Mouse (Mus musculus): Measurements from ENCODE around the gene Wdr49. TPM values are rescaled to one million over a fixed set of nuclear protein-coding genes. Genes with fewer than 3 reads are reported as not detected.

The Wdr49 gene
- polyA plus RNA-seq, 1 experiment: not detected

DNA sequence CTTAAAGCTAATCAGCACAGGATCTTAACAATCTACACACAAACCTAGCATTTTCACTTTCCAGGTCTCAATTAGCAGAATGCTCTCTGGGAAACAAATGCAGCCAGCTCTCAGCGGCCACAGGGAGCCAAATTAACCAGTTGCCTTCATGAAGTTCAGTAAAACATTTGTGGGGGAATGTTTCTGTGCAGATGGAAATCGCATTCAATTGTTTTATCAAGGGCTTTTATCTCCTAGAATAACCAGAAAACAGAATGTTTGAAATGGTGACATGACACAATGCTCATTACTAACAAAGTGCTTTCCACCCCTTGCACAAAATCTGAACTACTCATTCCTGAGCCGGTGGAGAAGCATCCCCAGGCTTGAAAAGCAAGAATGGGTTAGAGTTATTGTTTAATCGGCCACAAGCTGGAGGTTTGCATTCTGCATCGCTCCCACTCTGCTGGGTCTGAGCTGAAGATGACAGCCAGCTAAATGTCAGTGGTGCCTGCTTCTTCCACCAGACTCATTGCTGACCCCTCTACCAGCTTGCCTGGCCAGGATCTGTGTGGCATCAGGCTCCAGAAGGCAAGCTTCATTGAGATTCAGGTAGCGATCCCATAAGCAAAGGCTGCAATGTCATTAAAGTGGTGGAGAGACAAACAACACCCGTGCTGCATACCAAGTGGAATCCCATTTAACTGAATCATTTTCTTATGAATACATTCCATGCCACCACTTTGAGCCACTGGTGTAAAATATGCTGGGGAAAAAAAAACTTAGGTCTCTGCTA lies 86.6 kb downstream of the Wdr49 start:
- TF ChIP-seq POLR2A (IDR thresholded peaks at IDR 0.05; ENCODE audit: control insufficient read depth, extremely low read depth, insufficient read depth, low read length, poor library complexity): no peak
- TF ChIP-seq CTCF (IDR thresholded peaks at IDR 0.05; ENCODE audit: borderline replicate concordance, control insufficient read depth, extremely low read depth, insufficient read depth, low read length, poor library complexity): no peak
- Histone ChIP-seq H3K4me1 (replicated peaks; ENCODE audit: control insufficient read depth, insufficient read depth, low read length) (no peaks in the 10 kb centered on the region), H3K36me3 (ENCODE audit: control insufficient read depth, insufficient read depth, low read length) (no peaks in the 10 kb centered on the region), H3K4me3 (ENCODE audit: control insufficient read depth, insufficient read depth, low read length) (no peak overlapping the region), H3K27ac (ENCODE audit: control insufficient read depth, insufficient read depth, low read length) (no peak overlapping the region), H3K27me3 (ENCODE audit: control insufficient read depth, insufficient read depth, low read length) (no peaks in the 10 kb centered on the region)
- 88% methylated on average over 7 of the region's 7 CpGs for WGBS
- no peak for DNase-seq

GRCm38 (mm10) chr3:75394487-75394886 lies 87.5 kb downstream of the Wdr49 start:
- TF ChIP-seq CTCF (IDR thresholded peaks at IDR 0.05; ENCODE audit: borderline replicate concordance, control insufficient read depth, extremely low read depth, insufficient read depth, low read length, poor library complexity) (no peak), POLR2A (IDR thresholded peaks at IDR 0.05; ENCODE audit: control insufficient read depth, extremely low read depth, insufficient read depth, low read length, poor library complexity) (no peak)
- H3K27me3 ChIP-seq (ENCODE audit: control insufficient read depth, insufficient read depth, low read length): no peaks in the 10 kb centered on the region
- H3K27ac ChIP-seq (ENCODE audit: control insufficient read depth, insufficient read depth, low read length): no peak overlapping the region
- H3K36me3 ChIP-seq (ENCODE audit: control insufficient read depth, insufficient read depth, low read length): no peaks in the 10 kb centered on the region
- H3K4me3 ChIP-seq (ENCODE audit: control insufficient read depth, insufficient read depth, low read length): no peak overlapping the region
- DNase-seq: no peak
- no peaks in the 10 kb centered on the region for H3K4me1 ChIP-seq (replicated peaks; ENCODE audit: control insufficient read depth, insufficient read depth, low read length)
- WGBS: 70% methylated on average over 3 of the region's 3 CpGs

DNA sequence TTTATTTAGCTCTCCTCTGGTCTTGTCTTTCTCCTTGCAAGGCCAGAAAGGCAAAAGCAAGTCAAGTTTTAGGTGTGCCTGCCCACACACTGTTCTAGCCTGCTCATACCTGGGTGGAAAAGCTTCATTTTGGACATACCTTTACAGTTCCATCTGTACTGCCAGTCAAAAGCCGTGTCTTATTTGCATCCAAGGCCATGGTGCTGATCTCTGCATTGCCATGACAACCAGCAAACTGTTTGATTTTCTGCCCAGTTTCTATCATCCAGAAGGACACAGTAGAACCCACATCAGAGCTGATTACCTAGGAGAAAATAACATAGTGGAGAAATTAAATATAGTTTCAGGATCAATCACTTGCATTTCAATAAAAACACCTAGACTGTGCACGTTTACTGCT lies 100.2 kb downstream of the Wdr49 start:
- Histone ChIP-seq H3K36me3 (ENCODE audit: control insufficient read depth, insufficient read depth, low read length) (no peaks in the 10 kb centered on the region), H3K4me1 (replicated peaks; ENCODE audit: control insufficient read depth, insufficient read depth, low read length) (no peaks in the 10 kb centered on the region), H3K27ac (ENCODE audit: control insufficient read depth, insufficient read depth, low read length) (no peak overlapping the region), H3K4me3 (ENCODE audit: control insufficient read depth, insufficient read depth, low read length) (no peak overlapping the region), H3K27me3 (ENCODE audit: control insufficient read depth, insufficient read depth, low read length) (no peaks in the 10 kb centered on the region)
- WGBS: 90% methylated on average over 2 of the region's 2 CpGs
- no peak for DNase-seq
- TF ChIP-seq POLR2A (IDR thresholded peaks at IDR 0.05; ENCODE audit: control insufficient read depth, extremely low read depth, insufficient read depth, low read length, poor library complexity) (no peak), CTCF (IDR thresholded peaks at IDR 0.05; ENCODE audit: borderline replicate concordance, control insufficient read depth, extremely low read depth, insufficient read depth, low read length, poor library complexity) (no peak)

GRCm38 (mm10) chr3:75353972-75354371 lies 128.0 kb downstream of the Wdr49 start:
- no peak overlapping the region for H3K27ac ChIP-seq (ENCODE audit: control insufficient read depth, insufficient read depth, low read length)
- H3K4me1 ChIP-seq (replicated peaks; ENCODE audit: control insufficient read depth, insufficient read depth, low read length): no peaks in the 10 kb centered on the region
- H3K4me3 ChIP-seq (ENCODE audit: control insufficient read depth, insufficient read depth, low read length): no peak overlapping the region
- no peaks in the 10 kb centered on the region for H3K36me3 ChIP-seq (ENCODE audit: control insufficient read depth, insufficient read depth, low read length)
- H3K27me3 ChIP-seq (ENCODE audit: control insufficient read depth, insufficient read depth, low read length): no peaks in the 10 kb centered on the region
- TF ChIP-seq CTCF (IDR thresholded peaks at IDR 0.05; ENCODE audit: borderline replicate concordance, control insufficient read depth, extremely low read depth, insufficient read depth, low read length, poor library complexity) (no peak), POLR2A (IDR thresholded peaks at IDR 0.05; ENCODE audit: control insufficient read depth, extremely low read depth, insufficient read depth, low read length, poor library complexity) (no peak)
- DNase-seq: no peak

DNA sequence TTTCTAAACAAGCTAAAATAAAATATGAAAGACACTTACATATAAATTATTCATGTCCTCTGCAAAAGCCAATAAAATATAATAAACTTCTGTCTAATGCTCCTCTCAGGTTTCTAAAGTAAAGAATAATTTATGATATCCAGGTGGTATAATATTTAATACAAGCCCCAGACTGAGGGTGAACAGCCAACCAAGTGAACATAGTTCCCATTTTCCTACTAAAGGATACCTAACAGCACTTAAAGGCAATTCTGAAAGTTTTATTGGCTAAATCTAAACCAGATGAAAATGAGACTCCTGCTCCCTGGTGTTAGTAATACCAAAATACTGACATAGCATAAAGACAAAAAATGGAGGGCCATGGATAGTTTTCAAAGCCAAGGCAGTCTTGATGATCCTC lies 144.8 kb downstream of the Wdr49 start:
- Histone ChIP-seq H3K36me3 (ENCODE audit: control insufficient read depth, insufficient read depth, low read length) (no peaks in the 10 kb centered on the region), H3K27me3 (ENCODE audit: control insufficient read depth, insufficient read depth, low read length) (no peaks in the 10 kb centered on the region), H3K4me3 (ENCODE audit: control insufficient read depth, insufficient read depth, low read length) (no peak overlapping the region), H3K4me1 (replicated peaks; ENCODE audit: control insufficient read depth, insufficient read depth, low read length) (no peaks in the 10 kb centered on the region), H3K27ac (ENCODE audit: control insufficient read depth, insufficient read depth, low read length) (no peak overlapping the region)
- no peak for DNase-seq
- TF ChIP-seq POLR2A (IDR thresholded peaks at IDR 0.05; ENCODE audit: control insufficient read depth, extremely low read depth, insufficient read depth, low read length, poor library complexity) (no peak), CTCF (IDR thresholded peaks at IDR 0.05; ENCODE audit: borderline replicate concordance, control insufficient read depth, extremely low read depth, insufficient read depth, low read length, poor library complexity) (no peak)

- H3K4me1 ChIP-seq (replicated peaks; ENCODE audit: control insufficient read depth, insufficient read depth, low read length): no peaks in the 10 kb centered on the region
- WGBS: 84% methylated on average over 4 of the region's 4 CpGs
- H3K4me3 ChIP-seq (ENCODE audit: control insufficient read depth, insufficient read depth, low read length): no peak overlapping the region
- H3K27me3 ChIP-seq (ENCODE audit: control insufficient read depth, insufficient read depth, low read length): no peaks in the 10 kb centered on the region
- H3K27ac ChIP-seq (ENCODE audit: control insufficient read depth, insufficient read depth, low read length): no peak overlapping the region
- H3K36me3 ChIP-seq (ENCODE audit: control insufficient read depth, insufficient read depth, low read length): no peaks in the 10 kb centered on the region
- no peak for DNase-seq
- TF ChIP-seq CTCF (IDR thresholded peaks at IDR 0.05; ENCODE audit: borderline replicate concordance, control insufficient read depth, extremely low read depth, insufficient read depth, low read length, poor library complexity) (no peak), POLR2A (IDR thresholded peaks at IDR 0.05; ENCODE audit: control insufficient read depth, extremely low read depth, insufficient read depth, low read length, poor library complexity) (no peak)
Observed at GRCm38 (mm10) chr3:75320999-75321398, 161.0 kb downstream of the Wdr49 start.

DNA sequence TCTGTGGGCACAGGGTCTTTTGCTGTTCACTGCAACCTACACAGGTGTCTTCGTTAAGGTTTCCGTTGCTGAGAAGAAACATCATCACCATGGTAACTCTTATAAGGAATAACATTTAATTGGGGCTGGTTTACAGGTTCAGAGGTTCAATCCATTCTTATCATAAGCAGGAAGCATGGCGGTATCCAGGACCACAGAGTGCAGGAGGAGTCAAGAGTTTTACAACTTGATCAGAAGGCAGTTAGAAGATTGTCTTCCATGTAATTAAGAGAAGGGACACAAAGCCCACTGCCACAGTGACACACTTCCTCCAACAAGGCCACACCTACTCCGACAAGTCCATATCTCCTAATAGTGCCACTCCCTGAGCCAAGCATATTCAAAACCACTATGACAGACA lies 173.1 kb downstream of the Wdr49 start:
- Histone ChIP-seq H3K27me3 (ENCODE audit: control insufficient read depth, insufficient read depth, low read length) (no peaks in the 10 kb centered on the region), H3K27ac (ENCODE audit: control insufficient read depth, insufficient read depth, low read length) (no peak overlapping the region), H3K36me3 (ENCODE audit: control insufficient read depth, insufficient read depth, low read length) (no peaks in the 10 kb centered on the region), H3K4me3 (ENCODE audit: control insufficient read depth, insufficient read depth, low read length) (no peak overlapping the region), H3K4me1 (replicated peaks; ENCODE audit: control insufficient read depth, insufficient read depth, low read length) (no peaks in the 10 kb centered on the region)
- WGBS: 94% methylated on average over 4 of the region's 4 CpGs
- TF ChIP-seq POLR2A (IDR thresholded peaks at IDR 0.05; ENCODE audit: control insufficient read depth, extremely low read depth, insufficient read depth, low read length, poor library complexity) (no peak), CTCF (IDR thresholded peaks at IDR 0.05; ENCODE audit: borderline replicate concordance, control insufficient read depth, extremely low read depth, insufficient read depth, low read length, poor library complexity) (no peak)
- no peak for DNase-seq

Measured in thymus, adult 2 months (tissue).